Mouse (Mus musculus) liver, adult 2 months (tissue): Measurements from ENCODE around the gene Trio.

ENCODE experiments used
- CTCF ChIP-seq: fragments of 200-500 bp; IDR thresholded peaks from 2 replicates; pipeline ENCODE4 v1.5.1; 2011; ENCODE audit warnings: low read depth, low read length, control low read depth
- POLR2A ChIP-seq: fragments of 200-500 bp; IDR thresholded peaks from 2 replicates; pipeline ENCODE4 v1.6.1; 2011; ENCODE audit warnings: low read length, control low read depth; ENCODE audit not compliant: insufficient read depth; ENCODE audit errors: extremely low read depth

GRCm38 (mm10) chr15:27770513-27771196 lies 255.0 kb downstream of the Trio start:
- TF ChIP-seq POLR2A (no peak), CTCF (no peak)
